Mouse (Mus musculus) ES-E14 (cell line): ENCODE measurements around the gene Ino80. TPM values are rescaled to one million over a fixed set of nuclear protein-coding genes. Genes with fewer than 3 reads are reported as not detected.

Source experiments
- DNase-seq: peaks from one replicate; pipeline ENCODE4 v3.0.0-alpha.2; 2013; ENCODE audit warnings: low read depth, low spot score
- H3K27ac ChIP-seq: 2 replicates; pipeline ENCODE4 v1.5.1; 2012; ENCODE audit warnings: low read depth, mild to moderate bottlenecking, low read length, moderate library complexity, mixed read lengths; ENCODE audit not compliant: poor library complexity, insufficient read depth, severe bottlenecking
- H3K36me3 ChIP-seq: 2 replicates; pipeline ENCODE4 v1.6.1; 2012; ENCODE audit warnings: mild to moderate bottlenecking, low read length, moderate library complexity, mixed read lengths; ENCODE audit not compliant: control insufficient read depth, poor library complexity, insufficient read depth, severe bottlenecking
- H3K4me1 ChIP-seq, 2 experiments: fragments of 150-350 bp in 1 of 2; sonication (generic) in 1 of 2; 2 replicates each; pipeline ENCODE4 v1.6.1; 2012; ENCODE audit warnings: low read length in 2 of 2, mild to moderate bottlenecking in 1 of 2, mixed read lengths in 1 of 2; ENCODE audit not compliant: control insufficient read depth in 2 of 2, insufficient read depth in 2 of 2, poor library complexity in 1 of 2
- H3K4me3 ChIP-seq, 2 experiments: fragments of 150-350 bp in 1 of 2; sonication (generic) in 1 of 2; 2 replicates each; pipeline ENCODE4 v1.5.1; 2012; ENCODE audit warnings: low read length in 2 of 2, low read depth in 1 of 2, mild to moderate bottlenecking in 1 of 2, mixed read lengths in 1 of 2; ENCODE audit not compliant: insufficient read depth in 1 of 2, poor library complexity in 1 of 2, severe bottlenecking in 1 of 2
- H3K9ac ChIP-seq: 2 replicates; pipeline ENCODE4 v1.6.1; 2012; ENCODE audit warnings: low read depth, mild to moderate bottlenecking, low read length, mixed read lengths; ENCODE audit not compliant: poor library complexity, insufficient read depth, severe bottlenecking
- H3K9me3 ChIP-seq: fragments of 150-350 bp; sonication (generic); 2 replicates; pipeline ENCODE4 v1.6.1; 2012; ENCODE audit warnings: low read depth, mild to moderate bottlenecking, low read length; ENCODE audit not compliant: control insufficient read depth, insufficient read depth
- CHD2 ChIP-seq: IDR thresholded peaks from 2 replicates; pipeline ENCODE4 v1.6.1; 2014; ENCODE audit warnings: mild to moderate bottlenecking, low read depth, low read length, inconsistent platforms
- HCFC1 ChIP-seq: IDR thresholded peaks from 2 replicates; pipeline ENCODE4 v1.6.1; 2012; ENCODE audit warnings: low read length, inconsistent platforms, borderline replicate concordance; ENCODE audit not compliant: insufficient read depth
- MAFK ChIP-seq: IDR thresholded peaks from 2 replicates; pipeline ENCODE4 v1.6.1; 2014; ENCODE audit warnings: mild to moderate bottlenecking, low read depth, low read length, inconsistent platforms; ENCODE audit not compliant: insufficient read depth
- ZC3H11A ChIP-seq: IDR thresholded peaks from 2 replicates; pipeline ENCODE4 v1.6.1; 2012; ENCODE audit warnings: low read depth, mild to moderate bottlenecking, inconsistent platforms, low read length, borderline replicate concordance
- ZNF384 ChIP-seq: IDR thresholded peaks from 2 replicates; pipeline ENCODE4 v1.6.1; 2012; ENCODE audit warnings: low read depth, low read length, inconsistent platforms
- in situ Hi-C, 2 experiments: fragments of 600-800 bp; cut with MboI; formaldehyde crosslinking; loops; one replicate each; pipeline ENCODE4 v1.15.1; 2025; ENCODE audit warnings: low sequenced_read_pairs in 2 of 2, inconsistent platforms in 1 of 2; ENCODE audit not compliant: unreplicated experiment in 2 of 2
- total RNA-seq: library from RNA; depleted of rRNA; stranded (reverse); fragments of 300-350 nt; gene quantifications from 2 replicates; pipeline ENCODE4 v1.2.3, GENCODE M21; 2012

Gene Ino80
- total RNA-seq, 1 experiment, result 38.8 TPM

GRCm38 (mm10) chr2:119358249-119358648 lies 119.2 kb downstream of the Ino80 start:
- no peaks in the 10 kb centered on the region; a peak in 1 of 4 replicates for H3K4me1 ChIP-seq
- no peak overlapping the region for H3K9ac ChIP-seq
- DNase-seq, result no peak
- H3K4me3 ChIP-seq, result no peak overlapping the region
- in situ Hi-C loops, result no loop called here
- H3K27ac ChIP-seq, result no peak overlapping the region
- peaks cover 6% of the 10 kb centered on the region; the same call in 1 of the 2 replicates for H3K36me3 ChIP-seq
- H3K9me3 ChIP-seq, result no peaks in the 10 kb centered on the region
- TF ChIP-seq ZNF384 (no peak), ZC3H11A (no peak), HCFC1 (no peak), CHD2 (no peak), MAFK (no peak)

GRCm38 (mm10) chr2:119356805-119357204 lies 120.7 kb downstream of the Ino80 start:
- DNase-seq, result no peak
- Histone ChIP-seq H3K9ac (no peak overlapping the region), H3K4me3 (no peak overlapping the region), H3K27ac (no peak overlapping the region), H3K9me3 (no peaks in the 10 kb centered on the region), H3K4me1 (no peaks in the 10 kb centered on the region; a peak in 1 of 4 replicates), H3K36me3 (peaks cover 11% of the 10 kb centered on the region; the same call in 1 of the 2 replicates)
- in situ Hi-C loops, result no loop called here
- TF ChIP-seq ZC3H11A, result no peak

- Histone ChIP-seq H3K36me3 (peaks cover 11% of the 10 kb centered on the region; the same call in 1 of the 2 replicates), H3K27ac (no peak overlapping the region), H3K9ac (no peak overlapping the region), H3K4me3 (no peak overlapping the region), H3K4me1 (no peaks in the 10 kb centered on the region; a peak in 1 of 4 replicates), H3K9me3 (no peaks in the 10 kb centered on the region)
- DNase-seq, result no peak
- in situ Hi-C loops, result no loop called here
- TF ChIP-seq ZNF384, result no peak
- no peak for TF ChIP-seq ZC3H11A
- TF ChIP-seq MAFK, result no peak
- TF ChIP-seq HCFC1, result no peak
- no peak for TF ChIP-seq CHD2
Observed at GRCm38 (mm10) chr2:119356310-119356709, 121.2 kb downstream of the Ino80 start.

- Histone ChIP-seq H3K4me1 (peaks cover 0 to under 1% of the 10 kb centered on the region in 2 experiments; a peak in 1 of 4 replicates), H3K4me3 (no peak overlapping the region), H3K27ac (no peak overlapping the region), H3K9ac (no peak overlapping the region), H3K36me3 (peaks cover 11% of the 10 kb centered on the region; the same call in 1 of the 2 replicates), H3K9me3 (no peaks in the 10 kb centered on the region)
- TF ChIP-seq MAFK (no peak), HCFC1 (no peak), CHD2 (no peak), ZC3H11A (no peak), ZNF384 (no peak)
- no peak for DNase-seq
- in situ Hi-C loops, result no loop called here
Observed at GRCm38 (mm10) chr2:119355651-119356050, 121.8 kb downstream of the Ino80 start.

GRCm38 (mm10) chr2:119355089-119355488 lies 122.4 kb downstream of the Ino80 start:
- H3K27ac ChIP-seq, result no peak overlapping the region
- no peak for DNase-seq
- no peak overlapping the region for H3K9ac ChIP-seq
- H3K9me3 ChIP-seq, result no peaks in the 10 kb centered on the region
- H3K4me1 ChIP-seq, result peaks cover 0 to 3% of the 10 kb centered on the region in 2 experiments; a peak in 1 of 4 replicates
- TF ChIP-seq ZNF384, result no peak
- no peak for TF ChIP-seq MAFK
- TF ChIP-seq HCFC1, result no peak
- TF ChIP-seq CHD2, result no peak
- no peak for TF ChIP-seq ZC3H11A
- in situ Hi-C loops, result no loop called here
- no peak overlapping the region for H3K4me3 ChIP-seq
- H3K36me3 ChIP-seq, result peaks cover 11% of the 10 kb centered on the region; the same call in 1 of the 2 replicates
